Mouse (Mus musculus) hindbrain, embryonic 16.5 days (tissue): Measurements from ENCODE around the gene Tpbgl. TPM values are rescaled to one million over a fixed set of nuclear protein-coding genes. Genes with fewer than 3 reads are reported as not detected.

Experiments used
- ATAC-seq: fragments of 200-750 bp; cut with Nextera tagmentation; 2 replicates; pipeline ENCODE4 v1.8.0; 2017; ENCODE audit warnings: moderate TSS enrichment, moderate library complexity
- H3K27ac ChIP-seq: fragments of 300-500 bp; sonication (generic); 2 replicates; pipeline ENCODE4 v1.5.1; 2014; ENCODE audit warnings: low read depth, mild to moderate bottlenecking, control low read depth, low read length, moderate library complexity
- H3K27me3 ChIP-seq: fragments of 300-500 bp; sonication (generic); replicated peaks from 2 replicates; pipeline ENCODE4 v1.6.1; 2014; ENCODE audit warnings: low read length; ENCODE audit not compliant: control insufficient read depth, insufficient read depth
- H3K36me3 ChIP-seq: fragments of 300-500 bp; sonication (generic); 2 replicates; pipeline ENCODE4 v1.6.1; 2014; ENCODE audit warnings: mild to moderate bottlenecking, low read length, moderate library complexity, mixed read lengths; ENCODE audit not compliant: control insufficient read depth, insufficient read depth
- H3K4me1 ChIP-seq: fragments of 300-500 bp; sonication (generic); 2 replicates; pipeline ENCODE4 v1.6.1; 2014; ENCODE audit warnings: low read depth, low read length; ENCODE audit not compliant: control insufficient read depth, insufficient read depth
- H3K4me2 ChIP-seq: fragments of 300-500 bp; sonication (generic); 2 replicates; pipeline ENCODE4 v1.6.1; 2014; ENCODE audit warnings: mild to moderate bottlenecking, low read length, control low read depth, moderate library complexity
- H3K4me3 ChIP-seq: fragments of 300-500 bp; sonication (generic); 2 replicates; pipeline ENCODE4 v1.5.1; 2014; ENCODE audit warnings: mild to moderate bottlenecking, low read length, control low read depth, moderate library complexity
- H3K9ac ChIP-seq: fragments of 300-500 bp; sonication (generic); 2 replicates; pipeline ENCODE4 v1.6.1; 2014; ENCODE audit warnings: low read depth, mild to moderate bottlenecking, control low read depth, low read length, moderate library complexity
- H3K9me3 ChIP-seq: fragments of 300-500 bp; sonication (generic); 2 replicates; pipeline ENCODE4 v1.6.1; 2014; ENCODE audit warnings: mild to moderate bottlenecking, low read length, moderate library complexity; ENCODE audit not compliant: control insufficient read depth
- WGBS: fragments of 180-500 bp; shearing (Covaris S2); extraction: QIAGEN DNeasy Blood & Tissue Kit; methylation state at CpG from one replicate; pipeline ENCODE4 v1.1.7; 2014; 5-methylcytosine and 5-hydroxymethylcytosine counted together
- polyA plus RNA-seq: library from polyadenylated mRNA; unstranded; fragments of >200 nt; fragmentation: Nextera tagmentation; extraction: Ambion mirVana; gene quantifications from 2 replicates; pipeline ENCODE4 v1.2.1, GENCODE M21; 2015

Gene Tpbgl
- polyA plus RNA-seq: 2.2 and 2.7 TPM in 2 replicates

DNA sequence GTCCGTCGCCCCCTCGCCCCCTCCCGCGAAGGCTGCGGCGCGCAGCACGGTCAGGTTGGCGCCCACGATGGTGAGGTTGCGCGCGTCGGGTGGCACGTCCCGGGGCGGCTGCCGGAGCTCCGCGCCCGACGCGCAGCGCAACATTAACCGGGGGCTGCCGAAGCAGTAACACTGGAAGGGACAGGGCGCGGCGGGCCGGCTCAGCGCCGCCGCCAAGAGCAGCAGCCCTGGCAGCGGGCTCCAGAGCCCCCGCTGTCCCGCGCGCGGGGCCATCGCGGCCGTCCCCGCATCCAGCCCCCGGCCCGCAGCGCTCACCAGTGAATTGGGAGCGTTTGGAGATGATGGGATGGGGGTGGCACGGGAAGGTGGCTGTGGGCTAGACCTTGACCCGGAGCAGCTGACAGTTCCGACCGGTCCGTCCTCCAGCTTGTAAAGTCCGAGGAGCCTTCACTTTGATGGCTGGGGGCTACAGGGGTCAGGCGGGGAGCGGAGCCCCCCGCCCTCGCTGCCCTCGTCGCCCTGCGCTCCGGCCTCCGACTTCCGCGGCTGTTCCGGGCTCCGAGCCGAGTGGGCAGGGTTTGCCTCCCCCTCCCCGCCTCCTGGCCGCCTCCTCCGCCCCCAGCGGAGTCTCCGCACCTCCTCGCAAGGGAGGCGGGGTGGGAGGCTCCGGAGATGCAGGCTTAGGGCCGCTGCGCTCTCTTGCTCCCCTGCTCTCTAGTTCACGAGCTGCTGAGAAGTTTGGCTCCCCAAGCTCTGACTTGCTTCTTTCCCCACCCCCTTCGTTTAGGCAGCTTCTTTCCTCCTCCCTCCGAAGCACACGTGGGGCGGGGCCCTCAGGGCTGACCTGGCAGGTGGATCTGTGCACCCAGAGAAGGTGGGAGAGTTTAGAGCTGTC is at the start of gene Tpbgl:
Tpbgl (minus strand) TSS at position 728 of the 895 bp plus-strand sequence.
- Histone ChIP-seq H3K27me3 (peaks cover 12% of the 10 kb centered on the region), H3K4me1 (peaks cover 7% of the 10 kb centered on the region), H3K9me3 (no peaks in the 10 kb centered on the region), H3K27ac (no peak within 1 kb of the TSS; the same call in 1 of the 2 replicates), H3K4me3 (peak within 1 kb of the TSS; percentile 59), H3K36me3 (no peaks in the 10 kb centered on the region), H3K4me2 (peak within 1 kb of the TSS; percentile 90), H3K9ac (peak within 1 kb of the TSS; percentile 77)
- ATAC-seq: no peak; the same call in 1 of the 2 replicates
- under 1% methylated on average over 81 of the region's 83 CpGs for WGBS

DNA sequence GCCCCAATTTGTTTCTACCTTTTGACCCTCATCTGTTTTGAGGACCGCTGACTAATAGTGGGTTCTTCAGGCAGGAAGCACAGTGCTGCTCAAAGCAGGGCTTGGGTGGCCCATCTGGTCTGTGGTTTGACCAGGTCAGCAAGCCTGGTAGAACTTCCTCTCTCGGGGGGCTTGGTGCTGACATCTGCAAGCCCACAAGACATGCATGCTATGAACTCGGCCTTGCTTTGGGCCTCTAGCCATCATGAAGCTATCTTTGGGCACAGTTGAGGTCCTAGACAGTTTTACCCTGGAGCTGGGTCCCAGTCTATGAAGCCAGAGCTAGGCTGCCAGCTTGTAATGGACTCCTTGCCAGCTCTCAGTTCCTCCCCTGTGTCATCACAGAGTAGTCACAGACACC is 48.0 kb upstream of the Tpbgl start:
- no peak overlapping the region for H3K4me3 ChIP-seq
- H3K27ac ChIP-seq: no peak overlapping the region
- no peak for ATAC-seq
- no peak overlapping the region for H3K4me2 ChIP-seq
- no peaks in the 10 kb centered on the region for H3K9me3 ChIP-seq
- H3K27me3 ChIP-seq: no peaks in the 10 kb centered on the region
- 86% methylated on average over 3 of the region's 3 CpGs for WGBS
- no peaks in the 10 kb centered on the region for H3K4me1 ChIP-seq
- no peaks in the 10 kb centered on the region for H3K36me3 ChIP-seq
- no peak overlapping the region for H3K9ac ChIP-seq

DNA sequence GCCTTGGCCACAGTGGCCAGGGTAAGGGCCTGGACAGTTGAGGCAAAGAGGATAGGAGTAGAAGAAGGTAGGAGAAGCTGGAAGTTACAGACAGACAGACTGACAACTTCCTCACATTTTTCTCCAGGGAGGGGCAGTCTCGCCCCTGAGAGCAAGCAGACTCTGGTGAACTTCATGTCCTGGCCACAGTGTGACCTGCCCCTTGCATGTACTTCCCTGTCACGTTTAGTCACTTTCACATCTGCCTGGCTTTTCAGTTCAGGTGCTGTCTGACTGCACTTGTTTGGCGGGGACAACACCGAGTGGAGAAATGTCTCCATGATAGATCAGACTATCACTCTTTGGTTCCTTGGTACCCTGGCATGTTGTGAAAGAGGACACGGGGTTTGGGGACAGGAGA is 47.3 kb upstream of the Tpbgl start:
- 86% methylated on average over 5 of the region's 5 CpGs for WGBS
- H3K9ac ChIP-seq: no peak overlapping the region
- H3K4me1 ChIP-seq: no peaks in the 10 kb centered on the region
- no peaks in the 10 kb centered on the region for H3K27me3 ChIP-seq
- no peak for ATAC-seq
- H3K9me3 ChIP-seq: no peaks in the 10 kb centered on the region
- no peak overlapping the region; the same call in 1 of the 2 replicates for H3K27ac ChIP-seq
- H3K4me3 ChIP-seq: no peak overlapping the region
- H3K4me2 ChIP-seq: no peak overlapping the region
- no peaks in the 10 kb centered on the region for H3K36me3 ChIP-seq

DNA sequence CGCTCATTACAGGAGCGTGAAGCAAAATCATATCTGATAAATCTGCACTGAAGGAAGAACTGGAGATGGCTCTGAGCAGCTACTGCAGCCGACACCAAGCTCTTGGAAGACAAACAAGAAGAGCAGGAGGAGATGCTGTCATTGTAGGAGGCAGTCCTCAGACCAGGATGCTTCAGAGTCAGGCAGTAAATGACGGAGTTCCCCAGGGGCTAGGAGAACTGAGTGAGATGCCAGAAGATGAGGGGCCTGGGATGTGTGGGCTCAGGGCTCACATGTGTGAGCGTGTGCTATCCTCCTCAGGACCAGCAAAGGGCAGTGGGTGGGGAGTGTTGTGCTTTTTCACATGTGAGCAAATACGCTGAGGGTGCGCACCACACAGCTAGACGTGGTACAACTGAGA is 46.3 kb upstream of the Tpbgl start:
- H3K4me1 ChIP-seq: no peaks in the 10 kb centered on the region
- H3K27me3 ChIP-seq: no peaks in the 10 kb centered on the region
- no peak overlapping the region for H3K9ac ChIP-seq
- ATAC-seq: no peak
- 74% methylated on average over 8 of the region's 8 CpGs for WGBS
- H3K9me3 ChIP-seq: no peaks in the 10 kb centered on the region
- H3K4me2 ChIP-seq: no peak overlapping the region
- no peak overlapping the region for H3K27ac ChIP-seq
- H3K36me3 ChIP-seq: no peaks in the 10 kb centered on the region
- no peak overlapping the region for H3K4me3 ChIP-seq

DNA sequence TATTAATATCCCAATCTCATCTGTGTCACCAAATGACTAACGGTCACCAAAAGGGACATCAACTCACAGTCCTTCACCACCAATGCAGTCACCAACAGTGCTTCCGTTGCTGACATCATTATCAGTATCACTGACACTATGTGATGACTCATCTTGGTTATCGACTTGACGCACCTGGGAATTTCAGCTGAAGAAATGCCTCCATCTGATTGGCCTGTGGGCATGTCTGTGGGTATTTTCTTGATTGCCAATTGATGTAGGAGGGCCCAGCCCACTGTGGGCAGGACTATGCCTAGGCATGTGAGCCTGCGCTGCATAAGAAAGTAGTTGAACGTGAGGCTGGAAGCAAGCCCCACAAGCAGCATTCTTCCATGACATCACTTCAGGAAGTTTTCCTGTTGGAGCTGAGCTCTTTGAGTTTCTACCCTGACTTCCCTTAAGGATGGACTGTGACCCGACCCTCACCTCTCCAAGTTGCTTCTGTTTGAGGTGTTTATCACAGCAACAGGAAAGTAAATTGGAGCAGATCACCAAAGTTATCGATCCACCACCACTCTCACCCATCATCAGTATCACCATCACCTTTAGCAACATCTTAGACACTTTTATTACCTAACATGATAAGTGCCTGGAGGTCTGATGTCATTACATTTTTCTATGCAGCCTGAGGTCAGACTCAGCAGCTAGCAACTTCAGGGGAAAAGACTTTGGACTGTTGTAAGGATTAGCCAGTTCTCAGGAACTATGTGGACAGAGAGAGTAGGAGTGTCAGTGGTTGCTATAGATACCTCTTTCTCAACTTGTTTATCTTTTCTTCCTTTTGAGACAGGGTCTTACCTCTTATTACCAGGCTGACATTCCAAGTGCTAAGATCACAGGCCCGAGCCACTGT is 44.9 kb upstream of the Tpbgl start:
- 87% methylated on average over 9 of the region's 9 CpGs for WGBS
- Histone ChIP-seq H3K9ac (no peak overlapping the region), H3K4me2 (no peak overlapping the region), H3K4me3 (no peak overlapping the region), H3K9me3 (no peaks in the 10 kb centered on the region), H3K4me1 (no peaks in the 10 kb centered on the region), H3K27ac (no peak overlapping the region), H3K27me3 (no peaks in the 10 kb centered on the region), H3K36me3 (no peaks in the 10 kb centered on the region)
- no peak for ATAC-seq

DNA sequence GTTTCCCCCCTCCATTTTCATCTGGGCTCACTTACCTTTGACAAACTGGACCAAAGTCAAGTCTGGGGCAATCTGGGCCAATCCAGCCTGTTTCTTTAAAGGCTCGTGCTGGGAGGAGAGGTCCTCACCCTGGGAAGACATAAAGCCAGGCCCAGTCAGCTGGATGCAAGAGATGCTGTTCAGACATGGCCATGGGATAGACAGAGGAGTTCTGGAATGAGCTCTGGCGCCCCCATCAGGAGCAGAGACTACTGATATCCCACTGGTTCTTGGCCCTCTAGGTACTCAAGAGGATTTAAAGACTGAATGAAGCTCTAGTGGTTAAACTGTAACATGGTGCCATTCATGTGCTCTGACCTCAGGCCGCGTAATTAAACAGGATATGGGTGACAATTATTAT is 44.0 kb upstream of the Tpbgl start:
- 74% methylated on average over 4 of the region's 4 CpGs for WGBS
- no peak for ATAC-seq
- H3K4me2 ChIP-seq: no peak overlapping the region
- H3K36me3 ChIP-seq: no peaks in the 10 kb centered on the region
- H3K4me3 ChIP-seq: no peak overlapping the region
- H3K9me3 ChIP-seq: no peaks in the 10 kb centered on the region
- H3K27ac ChIP-seq: no peak overlapping the region
- no peak overlapping the region for H3K9ac ChIP-seq
- no peaks in the 10 kb centered on the region for H3K4me1 ChIP-seq
- no peaks in the 10 kb centered on the region for H3K27me3 ChIP-seq

DNA sequence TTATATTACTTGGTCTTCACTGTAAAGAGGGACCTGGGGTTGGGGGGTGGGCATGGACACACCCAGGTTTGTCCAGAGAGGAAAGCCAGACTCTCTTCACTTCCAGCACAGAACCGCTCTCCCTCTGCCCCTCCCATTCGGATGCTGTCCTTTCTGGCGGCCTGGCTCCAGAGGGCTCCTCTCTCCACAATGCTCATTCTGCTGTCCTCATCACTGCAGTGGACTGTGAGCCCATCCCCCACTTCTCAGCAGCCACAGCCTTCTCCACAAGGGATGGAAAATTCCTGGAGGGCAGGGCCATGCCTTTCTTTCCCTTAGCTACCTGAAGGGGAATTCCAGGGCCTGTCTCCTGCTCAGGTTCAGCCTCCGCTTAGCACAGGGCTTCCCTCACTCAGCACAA is 41.9 kb upstream of the Tpbgl start:
- 26% methylated on average over 4 of the region's 4 CpGs for WGBS
- 0 out of 2 replicates have a peak, but pooled peaks cover 2% of the 10 kb centered on the region for H3K4me1 ChIP-seq
- H3K9me3 ChIP-seq: no peaks in the 10 kb centered on the region
- H3K4me2 ChIP-seq: no peak overlapping the region
- no peak for ATAC-seq
- no peak overlapping the region for H3K9ac ChIP-seq
- H3K27ac ChIP-seq: no peak overlapping the region
- no peaks in the 10 kb centered on the region for H3K27me3 ChIP-seq
- no peaks in the 10 kb centered on the region for H3K36me3 ChIP-seq
- no peak overlapping the region for H3K4me3 ChIP-seq

DNA sequence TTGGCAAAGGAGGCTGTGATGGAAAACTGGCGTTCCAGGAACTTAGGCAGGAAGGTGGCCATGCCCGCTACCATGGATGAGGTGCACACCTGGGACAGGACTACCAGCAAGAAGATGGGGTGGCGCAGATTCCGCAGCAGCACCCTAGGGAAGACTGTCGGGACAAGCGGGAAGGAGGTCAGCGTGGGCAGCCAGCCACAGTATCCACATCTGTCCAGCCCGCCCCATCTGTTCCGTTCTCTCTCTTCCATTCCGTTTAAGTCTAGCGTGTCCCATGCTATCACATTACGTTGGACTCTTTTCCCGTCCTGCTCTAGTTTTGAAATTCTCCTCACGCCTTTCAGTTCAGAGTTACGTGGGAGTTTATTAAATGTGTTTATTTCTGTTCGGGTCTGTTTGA is 40.2 kb upstream of the Tpbgl start:
- no peak for ATAC-seq

More for the DNA sequence above, 40.2 kb upstream of the Tpbgl start:
- WGBS: 88% methylated on average over 16 of the region's 16 CpGs
- no peak overlapping the region for H3K4me3 ChIP-seq
- H3K9ac ChIP-seq: no peak overlapping the region
- H3K9me3 ChIP-seq: no peaks in the 10 kb centered on the region
- no peaks in the 10 kb centered on the region for H3K36me3 ChIP-seq
- H3K4me2 ChIP-seq: no peak overlapping the region
- no peaks in the 10 kb centered on the region for H3K27me3 ChIP-seq
- 0 out of 2 replicates have a peak, but pooled peaks cover 2% of the 10 kb centered on the region for H3K4me1 ChIP-seq
- no peak overlapping the region for H3K27ac ChIP-seq
